Mouse (Mus musculus): ENCODE measurements around the gene Ddx19b. TPM values are rescaled to one million over a fixed set of nuclear protein-coding genes. Genes with fewer than 3 reads are reported as not detected.
"Not testable (repeated sequence)": the region's sequence is repeated elsewhere in the genome, so short reads cannot be mapped to it uniquely, and the experiment has no call there.

Ddx19b gene
- 7.9 and 8.3 TPM in 2 replicates for polyA plus RNA-seq (2014; fragmentation: Nextera tagmentation; extraction: Ambion mirVana)

DNA sequence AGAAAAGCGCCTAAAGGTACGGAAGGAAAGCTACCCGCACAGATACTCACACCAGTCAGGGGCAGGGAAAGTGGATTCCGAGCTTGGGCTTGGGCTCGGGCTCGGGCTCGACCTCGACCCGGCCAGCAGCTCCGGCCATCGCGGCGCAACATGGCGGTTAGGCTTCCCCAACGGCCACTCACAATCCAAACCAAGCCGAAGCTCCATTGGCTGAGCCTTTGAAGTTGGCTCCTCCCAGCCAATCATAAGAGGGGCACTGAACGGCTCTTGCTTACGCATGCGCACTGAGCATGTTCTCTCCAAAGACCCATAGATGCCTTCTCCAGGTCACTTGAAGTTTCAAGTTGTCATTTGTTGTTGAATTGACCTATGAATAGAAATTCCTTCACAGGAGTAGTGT lies at the start of gene Ddx19b:
TSS of gene Ddx19b (minus strand) at position 180 of the 400 bp plus-strand sequence.
- no peak within 1 kb of the TSS for H3K9ac ChIP-seq (ENCODE audit: low read length)
- no peaks in the 10 kb centered on the region; the same call in 1 of the 2 replicates for H3K36me3 ChIP-seq (ENCODE audit: control insufficient read depth, insufficient read depth, low read length)
- H3K27me3 ChIP-seq (ENCODE audit: control insufficient read depth, insufficient read depth, low read length), result no peaks in the 10 kb centered on the region
- no peak within 1 kb of the TSS for H3K4me2 ChIP-seq
- 95% methylated on average over 19 of the region's 19 CpGs for WGBS
- peaks cover 17% of the 10 kb centered on the region for H3K4me1 ChIP-seq (ENCODE audit: control insufficient read depth, insufficient read depth, low read length)
- H3K4me3 ChIP-seq (ENCODE audit: low read depth, low read length), result no peak within 1 kb of the TSS
- H3K27ac ChIP-seq (ENCODE audit: low read depth, low read length), result no peak within 1 kb of the TSS
- DNase-seq (ENCODE audit: low spot score, missing footprints) (no peak), ATAC-seq (ENCODE audit: low FRiP score) (no peak)
- H3K9me3 ChIP-seq (ENCODE audit: control insufficient read depth, low read length), result no peaks in the 10 kb centered on the region

DNA sequence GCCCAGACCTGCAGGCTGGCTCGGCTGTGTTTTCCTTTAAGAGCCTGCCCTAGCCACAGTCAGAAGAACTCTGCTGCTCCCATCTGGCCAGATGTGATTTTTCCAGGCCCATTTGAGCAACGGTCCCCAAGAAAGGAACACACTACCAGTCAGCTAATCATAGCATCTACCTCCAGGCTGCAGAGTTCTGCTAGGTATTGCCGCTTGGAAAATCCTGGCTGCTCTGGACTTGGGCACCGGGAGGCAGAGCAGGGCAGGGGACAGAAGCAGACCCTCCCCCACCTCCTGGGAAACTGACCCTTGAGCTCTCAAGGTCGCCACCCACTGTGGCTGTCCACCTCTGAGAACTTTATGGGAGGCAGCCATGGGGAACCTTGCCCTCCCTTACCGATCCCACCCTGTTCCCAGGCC lies 48.3 kb upstream of the Ddx19b start:
- H3K27me3 ChIP-seq (ENCODE audit: control insufficient read depth, insufficient read depth, low read length), result no peaks in the 10 kb centered on the region
- H3K9ac ChIP-seq (ENCODE audit: low read length), result 0 out of 2 replicates have a peak overlapping the region, but pooled peaks have one; percentile 20
- ATAC-seq (ENCODE audit: low FRiP score), result no peak
- no peak overlapping the region for H3K4me3 ChIP-seq (ENCODE audit: low read depth, low read length)
- no peak overlapping the region for H3K4me2 ChIP-seq
- no peak for DNase-seq (ENCODE audit: low spot score, missing footprints)
- no peaks in the 10 kb centered on the region for H3K9me3 ChIP-seq (ENCODE audit: control insufficient read depth, low read length)
- no peaks in the 10 kb centered on the region for H3K36me3 ChIP-seq (ENCODE audit: control insufficient read depth, insufficient read depth, low read length)
- WGBS, result 20% methylated on average over 6 of the region's 6 CpGs
- no peak overlapping the region for H3K27ac ChIP-seq (ENCODE audit: low read depth, low read length)
- peaks cover 10% of the 10 kb centered on the region for H3K4me1 ChIP-seq (ENCODE audit: control insufficient read depth, insufficient read depth, low read length)

DNA sequence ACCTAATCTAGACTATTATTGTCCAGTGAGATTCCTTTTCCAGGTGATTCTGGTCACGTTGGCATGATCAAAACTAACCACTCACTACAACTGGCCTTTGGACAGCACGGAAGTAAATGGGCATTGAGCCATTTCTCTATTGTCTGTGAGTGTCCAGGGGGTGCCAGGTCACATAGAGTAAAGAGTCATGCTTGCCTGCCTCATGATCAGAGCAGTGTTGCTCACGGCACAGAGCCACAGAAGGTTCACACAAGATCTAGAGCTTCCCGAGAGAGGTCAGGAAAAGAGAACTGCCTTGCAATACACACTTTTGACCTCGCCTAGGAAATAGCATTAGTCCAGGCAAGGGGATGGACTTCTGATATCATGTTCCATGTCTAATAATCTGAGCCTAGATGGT lies 47.9 kb upstream of the Ddx19b start:
- H3K4me3 ChIP-seq (ENCODE audit: low read depth, low read length), result no peak overlapping the region
- 61% methylated on average over 5 of the region's 5 CpGs for WGBS
- peaks cover 10% of the 10 kb centered on the region for H3K4me1 ChIP-seq (ENCODE audit: control insufficient read depth, insufficient read depth, low read length)
- no peaks in the 10 kb centered on the region for H3K27me3 ChIP-seq (ENCODE audit: control insufficient read depth, insufficient read depth, low read length)
- no peaks in the 10 kb centered on the region for H3K9me3 ChIP-seq (ENCODE audit: control insufficient read depth, low read length)
- no peak for ATAC-seq (ENCODE audit: low FRiP score)
- 0 out of 2 replicates have a peak overlapping the region, but pooled peaks have one; percentile 20 for H3K9ac ChIP-seq (ENCODE audit: low read length)
- DNase-seq (ENCODE audit: low spot score, missing footprints), result no peak
- H3K4me2 ChIP-seq, result no peak overlapping the region
- no peak overlapping the region for H3K27ac ChIP-seq (ENCODE audit: low read depth, low read length)
- H3K36me3 ChIP-seq (ENCODE audit: control insufficient read depth, insufficient read depth, low read length), result no peaks in the 10 kb centered on the region

DNA sequence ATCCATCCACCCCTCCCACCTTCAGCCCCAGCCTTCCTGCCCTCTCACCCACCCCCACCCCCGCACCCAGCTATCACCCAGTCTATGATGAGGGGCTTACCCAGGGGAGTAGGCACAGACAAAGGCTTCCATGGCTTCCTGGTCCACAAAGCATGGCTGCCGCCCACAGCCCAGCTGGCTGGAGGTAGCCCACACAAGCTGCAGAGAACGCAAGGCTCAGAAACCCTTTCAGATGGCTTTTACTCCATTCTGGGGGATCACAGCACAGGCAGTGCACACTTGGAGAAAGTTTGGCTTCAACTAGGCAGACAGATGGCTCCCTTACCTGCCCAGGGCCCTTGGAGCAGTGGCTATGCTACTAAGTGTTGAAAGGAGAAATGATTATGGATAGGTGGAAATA lies 44.4 kb upstream of the Ddx19b start:
- peaks cover 5% of the 10 kb centered on the region for H3K4me1 ChIP-seq (ENCODE audit: control insufficient read depth, insufficient read depth, low read length)
- no peaks in the 10 kb centered on the region for H3K9me3 ChIP-seq (ENCODE audit: control insufficient read depth, low read length)
- H3K36me3 ChIP-seq (ENCODE audit: control insufficient read depth, insufficient read depth, low read length), result no peaks in the 10 kb centered on the region
- no peak overlapping the region for H3K27ac ChIP-seq (ENCODE audit: low read depth, low read length)
- WGBS, result 78% methylated on average over 3 of the region's 3 CpGs
- no peak overlapping the region for H3K4me2 ChIP-seq
- H3K9ac ChIP-seq (ENCODE audit: low read length), result no peak overlapping the region
- ATAC-seq (ENCODE audit: low FRiP score), result no peak
- no peak for DNase-seq (ENCODE audit: low spot score, missing footprints)
- no peaks in the 10 kb centered on the region for H3K27me3 ChIP-seq (ENCODE audit: control insufficient read depth, insufficient read depth, low read length)
- H3K4me3 ChIP-seq (ENCODE audit: low read depth, low read length), result no peak overlapping the region

DNA sequence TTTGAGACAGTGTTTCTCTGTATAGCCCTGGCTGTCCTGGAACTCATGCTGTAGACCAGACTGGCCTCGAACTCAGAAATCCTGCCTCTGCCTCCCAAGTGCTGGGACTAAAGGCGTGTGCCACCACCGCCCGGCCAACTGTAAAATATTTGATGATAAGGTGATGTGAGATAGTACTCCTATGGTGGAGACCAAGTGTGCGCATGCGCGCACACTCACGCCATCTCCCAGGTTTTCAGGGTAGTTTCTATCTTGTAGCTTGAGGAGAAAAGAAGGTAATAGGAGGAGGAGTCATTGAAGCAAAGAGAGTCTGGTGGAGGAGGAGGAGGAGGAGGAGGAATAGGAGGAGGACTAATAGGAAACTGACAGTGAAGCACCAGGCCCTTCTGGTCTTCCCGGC lies 37.1 kb upstream of the Ddx19b start:
- H3K4me2 ChIP-seq; DNase-seq (ENCODE audit: low spot score, missing footprints); H3K36me3 ChIP-seq (ENCODE audit: control insufficient read depth, insufficient read depth, low read length); H3K9me3 ChIP-seq (ENCODE audit: control insufficient read depth, low read length); H3K9ac ChIP-seq (ENCODE audit: low read length); H3K27me3 ChIP-seq (ENCODE audit: control insufficient read depth, insufficient read depth, low read length); H3K4me3 ChIP-seq (ENCODE audit: low read depth, low read length); ATAC-seq (ENCODE audit: low FRiP score); H3K4me1 ChIP-seq (ENCODE audit: control insufficient read depth, insufficient read depth, low read length); H3K27ac ChIP-seq (ENCODE audit: low read depth, low read length): not testable (repeated sequence)
- 96% methylated on average over 9 of the region's 9 CpGs for WGBS

DNA sequence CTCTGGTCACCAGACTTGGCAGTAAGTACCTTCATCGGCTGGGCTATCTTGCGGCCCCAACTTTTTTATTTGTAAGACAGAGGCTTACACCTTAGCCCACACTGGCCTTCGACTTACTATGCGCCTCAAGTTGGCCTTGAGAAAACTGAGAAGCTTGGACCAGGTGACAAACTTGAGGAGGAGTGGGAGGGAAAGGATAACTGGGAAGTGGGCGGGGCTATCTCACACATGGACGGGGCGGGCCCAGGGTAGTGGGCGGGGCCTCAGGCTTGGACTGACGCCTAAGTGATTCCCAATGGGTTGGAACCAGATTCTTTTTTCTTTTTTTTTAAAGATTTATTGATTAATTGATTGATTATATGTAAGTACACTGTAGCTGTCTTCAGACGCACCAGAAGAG lies 35.9 kb upstream of the Ddx19b start:
- Histone ChIP-seq H3K27me3 (ENCODE audit: control insufficient read depth, insufficient read depth, low read length) (no peaks in the 10 kb centered on the region), H3K4me2 (no peak overlapping the region), H3K9ac (ENCODE audit: low read length) (no peak overlapping the region), H3K36me3 (ENCODE audit: control insufficient read depth, insufficient read depth, low read length) (no peaks in the 10 kb centered on the region), H3K27ac (ENCODE audit: low read depth, low read length) (no peak overlapping the region), H3K9me3 (ENCODE audit: control insufficient read depth, low read length) (no peaks in the 10 kb centered on the region), H3K4me1 (ENCODE audit: control insufficient read depth, insufficient read depth, low read length) (no peaks in the 10 kb centered on the region), H3K4me3 (ENCODE audit: low read depth, low read length) (no peak overlapping the region)
- ATAC-seq (ENCODE audit: low FRiP score) (no peak), DNase-seq (ENCODE audit: low spot score, missing footprints) (peak; percentile 75)
- 31% methylated on average over 10 of the region's 10 CpGs for WGBS

DNA sequence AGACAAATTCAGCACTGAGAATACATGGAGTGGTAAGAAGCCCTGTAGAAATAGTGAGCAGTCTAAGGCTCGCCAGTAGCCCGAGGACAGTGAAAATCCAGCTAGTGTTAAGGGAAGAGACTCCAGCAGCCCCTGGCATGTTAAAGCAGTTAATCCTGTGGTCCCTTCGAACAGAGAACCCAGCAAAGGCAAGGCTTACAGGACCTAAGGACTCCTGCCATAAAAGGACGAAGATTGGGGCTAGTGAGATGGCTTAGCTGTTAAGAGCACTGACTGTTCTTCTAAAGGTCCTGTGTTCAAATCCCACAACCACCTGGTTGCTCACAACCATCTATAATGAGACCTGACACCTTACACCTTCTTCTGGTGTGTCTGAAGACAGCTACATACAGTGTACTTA lies 34.8 kb upstream of the Ddx19b start:
- no peaks in the 10 kb centered on the region for H3K27me3 ChIP-seq (ENCODE audit: control insufficient read depth, insufficient read depth, low read length)
- no peak overlapping the region for H3K4me2 ChIP-seq
- WGBS, result 61% methylated on average over 4 of the region's 4 CpGs
- ATAC-seq (ENCODE audit: low FRiP score), result no peak
- peak; percentile 68 for DNase-seq (ENCODE audit: low spot score, missing footprints)
- H3K27ac ChIP-seq (ENCODE audit: low read depth, low read length), result no peak overlapping the region
- no peak overlapping the region for H3K4me3 ChIP-seq (ENCODE audit: low read depth, low read length)
- no peaks in the 10 kb centered on the region for H3K4me1 ChIP-seq (ENCODE audit: control insufficient read depth, insufficient read depth, low read length)
- H3K9ac ChIP-seq (ENCODE audit: low read length), result no peak overlapping the region
- no peaks in the 10 kb centered on the region for H3K9me3 ChIP-seq (ENCODE audit: control insufficient read depth, low read length)
- H3K36me3 ChIP-seq (ENCODE audit: control insufficient read depth, insufficient read depth, low read length), result no peaks in the 10 kb centered on the region

DNA sequence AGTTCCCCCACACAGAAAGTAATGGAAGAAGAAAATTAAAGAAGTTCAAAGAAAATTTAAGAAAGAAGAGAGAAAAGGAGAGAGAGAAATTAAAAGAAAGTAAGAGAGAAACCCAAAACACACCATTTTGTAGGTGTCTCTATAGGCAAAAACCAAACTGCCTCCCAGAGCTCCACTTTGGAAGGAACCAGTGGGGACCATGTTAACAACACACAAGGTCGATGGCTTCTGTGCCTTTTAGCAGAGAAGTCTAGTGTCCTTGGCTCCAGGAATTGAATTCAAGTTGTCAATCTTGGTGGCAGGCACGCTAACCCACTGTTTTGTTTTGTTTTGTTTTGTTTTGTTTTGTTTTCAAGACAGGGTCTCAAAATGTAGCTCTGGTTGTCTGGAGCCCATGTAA lies 31.3 kb upstream of the Ddx19b start:
- Histone ChIP-seq H3K4me2 (peak overlapping the region; percentile 53; the same call in 1 of the 2 replicates), H3K27me3 (ENCODE audit: control insufficient read depth, insufficient read depth, low read length) (no peaks in the 10 kb centered on the region), H3K36me3 (ENCODE audit: control insufficient read depth, insufficient read depth, low read length) (no peaks in the 10 kb centered on the region), H3K9me3 (ENCODE audit: control insufficient read depth, low read length) (no peaks in the 10 kb centered on the region), H3K4me1 (ENCODE audit: control insufficient read depth, insufficient read depth, low read length) (peaks cover 2% of the 10 kb centered on the region; the same call in 1 of the 2 replicates), H3K27ac (ENCODE audit: low read depth, low read length) (no peak overlapping the region), H3K4me3 (ENCODE audit: low read depth, low read length) (no peak overlapping the region), H3K9ac (ENCODE audit: low read length) (no peak overlapping the region)
- DNase-seq (ENCODE audit: low spot score, missing footprints), result peak; percentile 87
- ATAC-seq (ENCODE audit: low FRiP score), result no peak
- 50% methylated on average over 2 of the region's 2 CpGs for whole genome bisulfite sequencing

DNA sequence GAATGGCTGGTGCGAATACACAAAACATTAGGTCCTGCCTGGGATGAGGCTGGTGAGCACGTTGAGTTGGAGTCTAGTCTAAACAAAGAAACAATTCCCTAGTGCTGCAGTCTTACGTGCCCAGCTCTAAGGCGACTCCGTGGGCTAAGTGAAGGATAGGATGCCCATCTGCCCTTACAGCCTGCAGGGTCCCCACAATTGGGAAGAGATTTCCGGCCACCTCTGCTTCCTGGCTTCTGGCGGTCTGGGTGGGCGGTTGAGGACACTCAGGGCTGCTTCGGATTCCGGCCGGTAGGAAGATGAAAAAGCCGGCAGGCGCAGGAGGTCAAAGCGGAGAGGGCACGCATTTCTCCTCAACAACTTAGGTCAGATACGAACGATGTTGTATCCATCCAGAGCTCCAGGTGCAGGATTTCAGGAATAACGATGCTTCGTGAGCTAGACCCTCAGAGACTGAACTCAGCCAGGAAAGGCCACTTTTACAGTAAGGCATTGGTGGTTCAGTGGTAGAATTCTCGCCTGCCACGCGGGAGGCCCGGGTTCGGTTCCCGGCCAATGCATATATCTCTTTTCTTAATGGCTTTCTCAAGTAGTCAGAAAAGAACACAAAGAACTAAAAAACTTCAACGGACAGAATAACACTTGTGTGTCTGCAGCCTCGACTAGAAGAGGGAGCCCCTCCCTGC lies 30.7 kb upstream of the Ddx19b start:
- Histone ChIP-seq H3K27ac (ENCODE audit: low read depth, low read length) (peak overlapping the region; percentile 26; the same call in 1 of the 2 replicates), H3K9me3 (ENCODE audit: control insufficient read depth, low read length) (no peaks in the 10 kb centered on the region), H3K36me3 (ENCODE audit: control insufficient read depth, insufficient read depth, low read length) (no peaks in the 10 kb centered on the region), H3K27me3 (ENCODE audit: control insufficient read depth, insufficient read depth, low read length) (no peaks in the 10 kb centered on the region), H3K4me3 (ENCODE audit: low read depth, low read length) (peak overlapping the region; percentile 34), H3K4me2 (peak overlapping the region; percentile 53), H3K4me1 (ENCODE audit: control insufficient read depth, insufficient read depth, low read length) (peaks cover 8% of the 10 kb centered on the region), H3K9ac (ENCODE audit: low read length) (peak overlapping the region; percentile 14)
- under 1% methylated on average over 27 of the region's 27 CpGs for WGBS
- ATAC-seq (ENCODE audit: low FRiP score), result peak; percentile 86
- peak; percentile 100 for DNase-seq (ENCODE audit: low spot score, missing footprints)

Measured in midbrain, embryonic 11.5 days (tissue).